Mouse (Mus musculus): Measurements from ENCODE around the gene Gars.

DNA sequence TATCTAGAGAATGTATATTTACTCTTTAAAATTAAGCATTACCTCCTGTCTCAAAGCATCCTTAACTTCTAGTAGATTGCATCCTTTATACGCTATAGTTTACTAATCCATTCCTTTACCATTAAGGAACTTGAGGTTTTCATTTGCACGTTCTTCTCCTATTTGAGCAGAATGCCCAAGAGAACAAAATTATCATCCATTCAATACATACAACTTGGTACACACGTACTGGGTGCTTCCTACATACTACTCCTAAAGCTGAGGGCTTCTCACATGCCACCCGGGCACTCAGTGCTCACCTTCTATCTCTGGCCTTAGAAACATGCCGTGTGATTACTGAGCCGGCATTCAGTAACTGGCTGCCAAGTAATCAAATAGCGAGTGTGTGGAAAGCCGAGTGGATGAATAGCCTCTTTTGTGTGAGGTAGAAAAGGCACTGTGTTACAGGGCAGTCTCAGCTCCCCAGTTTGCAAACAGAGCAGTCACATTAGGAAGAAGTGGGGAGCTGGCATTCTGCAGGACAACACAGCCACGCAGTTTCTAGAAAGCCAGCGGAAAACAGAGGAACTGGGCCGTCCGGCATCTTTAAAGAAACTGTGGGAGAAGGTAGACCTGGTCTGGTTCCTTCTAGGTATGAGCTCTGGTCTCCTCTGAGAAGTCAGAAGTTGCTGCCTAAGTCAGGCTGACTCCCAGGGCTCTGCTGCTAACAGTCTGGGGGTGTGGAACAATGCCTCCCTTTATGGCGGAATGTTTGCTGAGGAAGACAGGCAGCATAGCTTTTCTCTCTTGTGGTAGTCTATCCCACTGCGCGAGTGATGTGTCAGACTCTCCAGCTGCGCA lies 28.2 kb upstream of the Gars start:
- TF ChIP-seq CTCF (IDR thresholded peaks at IDR 0.05; ENCODE audit: insufficient read depth, low read depth, low read length) (no peak), POLR2A (IDR thresholded peaks at IDR 0.05; ENCODE audit: insufficient read depth, low read depth, low read length) (no peak)

All from olfactory bulb, adult 2 months (tissue).